Mouse (Mus musculus) heart, adult 11 months (tissue): Measurements from ENCODE around the gene Tubb4b.

Source experiments
- DNase-seq: peaks from one replicate; pipeline ENCODE4 v3.0.0; 2022

The Tubb4b gene

DNA sequence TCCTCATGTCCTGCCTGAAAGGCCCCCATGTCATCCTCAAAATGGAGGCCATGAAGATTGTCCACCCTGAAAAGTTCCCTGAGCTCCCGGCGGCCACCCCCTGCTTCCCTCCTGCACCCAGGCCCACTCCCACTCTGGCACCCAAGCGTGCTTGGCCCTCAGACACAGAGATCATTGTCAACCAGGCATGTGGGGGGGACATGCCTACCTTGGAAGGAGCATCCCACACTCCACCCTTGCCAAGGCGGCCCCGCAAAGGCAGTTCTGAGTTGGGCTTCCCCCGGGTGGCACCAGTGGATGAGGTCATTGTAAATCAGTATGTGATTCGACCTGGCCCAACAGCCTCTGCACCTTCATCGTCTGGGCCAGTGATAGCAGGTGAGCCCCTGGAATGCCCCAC, 18.8 kb upstream of the Tubb4b start:
- DNase-seq = no peak

DNA sequence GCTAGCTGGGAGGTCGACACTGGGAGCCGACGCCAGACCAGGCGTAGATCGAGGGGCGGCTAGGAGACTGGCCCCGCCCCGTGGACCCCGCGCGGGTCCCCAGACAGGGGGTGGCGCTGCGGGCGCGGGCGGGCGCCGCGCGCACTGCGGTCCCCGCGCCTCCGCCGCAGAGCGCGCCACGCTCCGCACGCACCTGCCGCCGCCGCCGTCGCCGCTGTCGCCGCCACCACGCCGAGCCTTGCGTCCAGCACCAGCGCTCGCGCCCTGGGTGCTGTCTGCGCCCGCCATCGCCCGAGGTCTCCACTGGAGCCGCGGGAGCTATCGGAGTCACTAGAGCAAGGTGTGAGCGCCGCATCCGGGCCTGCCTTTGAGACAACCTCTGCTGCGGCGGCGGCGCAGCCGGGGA, 17.6 kb upstream of the Tubb4b start, which contains the start of the genes Rnf208 and Cysrt1:
Gene Rnf208, plus strand, starts transcription at position 155 of the 406 bp plus-strand sequence.
Gene Cysrt1, minus strand, starts transcription at position 352 of the 406 bp plus-strand sequence.
- no peak for DNase-seq

DNA sequence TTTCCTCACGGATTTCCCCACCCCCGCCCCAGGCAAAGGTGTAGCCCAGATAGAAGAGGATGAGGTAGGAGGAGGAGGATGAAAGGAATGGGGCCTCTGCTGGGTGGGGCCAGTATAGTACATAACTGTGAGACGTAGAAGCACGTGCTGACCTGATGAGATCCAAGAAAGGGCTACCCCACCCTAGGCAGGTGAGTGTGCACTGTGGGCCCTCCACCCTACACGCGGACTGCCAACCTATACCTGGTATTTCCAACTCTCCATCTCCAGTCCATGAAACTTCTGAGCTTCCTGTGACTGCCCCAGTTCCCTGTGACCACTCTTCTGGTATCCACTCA, 16.9 kb upstream of the Tubb4b start:
- no peak for DNase-seq

DNA sequence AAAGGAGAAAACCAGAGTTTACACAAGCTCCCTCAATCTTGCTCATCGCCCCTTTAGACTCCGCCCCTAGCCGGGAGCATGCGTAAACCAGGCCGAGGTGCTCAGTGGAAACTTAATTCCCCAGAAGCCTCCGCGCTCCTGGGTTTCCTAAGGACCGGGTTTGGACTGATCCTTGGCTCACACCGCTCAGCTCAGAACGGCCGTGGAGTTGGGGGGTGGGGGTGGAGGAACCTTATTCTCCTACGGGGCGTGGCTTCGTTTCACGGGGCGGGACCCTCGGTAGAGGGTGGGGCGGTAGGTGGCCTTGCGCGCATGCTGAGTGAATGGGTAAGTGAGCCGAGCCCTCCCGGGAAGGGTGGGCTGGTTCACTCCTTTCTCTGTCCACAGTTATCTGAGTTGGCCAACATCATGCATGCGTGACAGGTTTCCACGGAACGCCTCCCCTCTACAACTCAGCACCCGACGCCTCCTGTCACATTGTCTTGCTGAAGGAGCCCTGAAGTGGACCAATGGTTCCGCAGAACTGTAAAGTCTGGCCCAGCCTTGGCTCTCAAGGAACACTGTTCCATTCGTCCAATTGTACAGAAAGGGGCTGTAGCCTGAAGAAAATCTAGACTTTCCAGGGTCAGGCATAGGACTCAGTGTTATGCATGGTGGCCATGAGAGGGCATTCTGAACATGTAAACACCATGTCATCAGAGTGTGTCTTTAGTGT, 16.4 kb upstream of the Tubb4b start:
- DNase-seq = peak; percentile 98

DNA sequence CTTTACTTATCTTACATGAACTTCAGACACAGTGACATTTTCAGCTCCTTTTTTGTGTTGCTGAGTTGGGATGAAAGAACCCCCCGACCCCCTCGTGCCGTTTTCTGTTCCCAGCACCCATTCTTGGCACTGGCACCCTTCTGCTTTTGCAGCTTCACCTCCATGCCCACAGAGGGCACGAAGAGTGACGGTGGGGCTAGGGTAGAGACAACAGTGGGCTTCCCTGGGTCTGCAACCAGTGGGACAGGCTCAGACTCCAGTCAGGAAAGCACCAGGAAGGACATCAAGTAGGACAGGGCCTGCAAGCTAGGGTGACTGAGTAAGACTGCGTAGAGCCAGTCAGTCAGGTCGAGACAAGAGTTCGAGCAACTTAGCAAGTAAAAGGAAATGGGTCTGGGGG, 15.8 kb upstream of the Tubb4b start:
- DNase-seq = no peak

DNA sequence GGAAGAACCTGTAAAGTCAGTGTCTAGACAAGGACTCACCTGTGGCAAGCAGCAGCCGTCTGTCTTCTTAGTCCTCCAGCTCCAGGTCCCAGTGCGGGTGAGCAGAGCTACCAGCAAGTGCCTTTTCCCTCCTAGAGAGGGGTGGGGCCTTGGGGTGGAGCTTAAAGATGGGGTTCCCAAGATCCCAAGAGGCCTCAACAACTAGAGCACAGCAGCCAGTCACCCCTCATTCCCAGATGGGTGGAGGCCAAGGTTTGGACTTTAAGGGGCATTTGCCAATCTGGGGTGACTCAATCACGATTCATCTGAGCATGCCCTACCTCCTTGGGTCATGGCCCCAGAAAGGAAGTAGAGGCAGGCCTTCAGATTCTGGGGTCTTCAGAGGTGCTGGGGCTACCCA, 15.3 kb upstream of the Tubb4b start:
- no peak for DNase-seq

DNA sequence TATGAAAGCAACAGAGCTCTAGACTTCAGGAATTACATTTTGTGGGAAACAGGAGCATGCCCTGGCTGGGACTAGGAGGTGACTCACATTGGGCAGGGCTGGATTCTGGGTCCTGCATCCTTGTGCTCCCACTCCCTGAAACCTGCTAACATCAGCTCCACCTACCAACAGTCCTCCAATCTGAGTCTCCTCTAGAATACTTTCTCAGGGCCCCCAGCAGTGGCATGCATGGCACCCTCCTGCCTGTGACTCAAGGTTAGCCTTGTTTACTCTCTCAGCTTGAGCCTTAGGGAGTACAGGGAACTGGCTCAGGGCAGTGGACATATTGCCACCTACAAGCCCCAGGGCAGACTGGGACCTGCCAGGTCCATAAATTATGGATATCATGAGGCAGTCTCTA, 13.6 kb upstream of the Tubb4b start:
- DNase-seq = no peak

DNA sequence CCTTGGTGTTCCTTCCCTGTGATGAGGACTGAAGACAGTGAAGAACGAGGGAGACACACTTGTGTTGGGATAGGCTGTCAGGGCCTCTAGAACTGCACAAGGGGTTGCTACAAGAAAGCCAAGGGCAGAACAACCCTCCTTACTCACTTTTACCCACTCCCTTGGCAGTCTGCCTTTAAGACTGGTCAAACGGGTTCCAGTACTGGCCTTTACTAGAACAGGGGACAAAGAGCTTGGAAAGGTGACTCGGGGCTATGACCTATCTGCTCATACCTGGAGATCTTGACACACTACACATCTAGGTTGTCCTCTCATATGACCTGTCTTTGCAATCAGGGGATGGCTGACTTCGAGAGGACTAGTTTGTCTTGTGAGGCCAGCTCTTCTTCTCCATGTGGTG, 13.0 kb upstream of the Tubb4b start:
- no peak for DNase-seq

DNA sequence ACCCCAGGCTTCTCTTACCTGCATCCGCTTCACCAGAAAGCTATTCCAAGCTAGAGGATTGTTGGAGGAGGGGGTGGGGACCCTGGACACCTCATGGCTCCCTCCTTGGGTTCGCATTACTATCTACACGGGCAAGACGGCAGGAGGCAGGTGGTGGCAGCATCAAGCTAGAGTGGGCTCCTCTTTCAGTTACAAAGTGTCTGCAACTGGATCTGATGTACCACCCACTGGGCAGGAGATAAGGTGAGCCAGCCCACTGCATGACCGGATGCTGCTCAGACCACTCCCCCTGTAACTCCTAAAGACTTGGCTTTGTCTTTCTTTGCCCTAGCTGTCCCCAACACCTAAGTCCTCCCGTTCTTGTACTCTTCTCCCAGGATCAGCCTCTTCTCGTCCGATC, 12.1 kb upstream of the Tubb4b start, which contains the start of gene Rnf224:
Gene Rnf224, minus strand, starts transcription at position 174 of the 400 bp plus-strand sequence.
- no peak for DNase-seq

DNA sequence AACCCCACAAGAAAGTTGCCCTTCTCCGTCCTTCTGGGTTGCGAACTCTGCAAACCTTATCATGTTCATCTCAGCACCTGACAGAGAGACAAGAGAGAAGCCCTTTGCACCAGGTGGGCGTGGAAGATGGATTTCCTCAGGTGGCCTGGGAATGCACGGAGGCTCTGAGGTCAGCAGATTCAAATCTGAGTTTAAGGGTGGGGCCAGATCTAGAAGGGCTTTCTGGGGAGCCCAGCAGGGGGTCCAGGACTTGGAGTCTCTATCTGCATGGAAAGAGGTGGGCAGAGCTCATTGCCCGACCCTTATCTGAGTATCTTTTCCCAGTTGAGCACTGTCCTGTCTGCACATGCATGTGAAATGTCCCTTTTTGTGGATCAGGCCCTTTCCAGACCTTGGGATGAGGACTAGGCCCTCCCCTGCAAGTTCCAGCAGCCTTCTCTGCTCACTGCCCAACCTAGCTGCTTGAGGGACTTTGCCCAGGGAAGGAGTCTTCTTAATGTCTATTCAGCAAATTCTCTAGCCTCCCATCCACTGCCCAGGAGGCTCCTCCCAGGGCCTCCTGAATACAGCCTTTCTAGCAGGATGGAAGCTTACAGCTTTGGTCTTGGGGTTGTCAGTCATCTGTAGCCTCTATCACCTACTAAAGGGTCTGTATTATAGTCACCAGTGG, 10.2 kb upstream of the Tubb4b start:
- no peak for DNase-seq

DNA sequence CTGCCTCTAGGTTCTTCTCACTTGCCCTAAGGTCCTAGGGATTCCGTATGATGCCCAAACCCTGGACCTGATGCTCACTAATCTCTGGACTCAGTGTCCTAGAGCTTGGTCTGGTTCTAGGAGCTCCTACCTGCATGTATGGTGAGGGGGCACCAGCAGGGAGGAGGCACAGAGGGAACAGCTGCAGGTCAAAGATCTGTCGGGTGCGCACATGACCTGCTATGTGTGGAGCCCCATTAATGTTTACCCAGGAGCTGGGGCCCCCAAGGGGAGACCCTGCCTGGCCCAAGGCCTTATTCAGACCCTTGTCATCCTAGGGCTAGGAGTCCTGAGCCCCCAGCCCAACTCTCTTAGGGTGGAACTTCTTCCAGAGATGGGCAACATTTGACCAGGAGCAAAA, 9.5 kb upstream of the Tubb4b start, which contains the start of gene Slc34a3:
Gene Slc34a3, minus strand, starts transcription at position 315 of the 400 bp plus-strand sequence.
- DNase-seq = no peak

DNA sequence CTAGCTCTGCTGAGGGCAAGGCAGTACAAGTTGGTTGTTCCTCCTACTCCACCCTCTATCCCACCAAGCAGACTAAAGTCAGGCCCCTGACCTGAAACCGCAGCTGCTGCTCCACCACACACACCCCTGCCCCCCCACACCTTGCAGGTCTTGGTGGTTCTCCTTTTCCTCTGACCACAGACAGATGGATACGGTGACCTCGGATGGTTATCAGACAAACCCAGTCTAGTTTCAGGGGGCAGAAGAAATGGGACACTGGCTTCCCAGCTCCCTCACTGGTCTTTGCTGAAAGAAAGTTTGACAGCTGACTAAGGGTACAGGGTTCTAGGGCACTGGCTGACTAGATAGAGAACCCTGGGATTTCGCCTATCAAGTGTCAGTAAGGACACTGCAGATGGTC, 8.9 kb upstream of the Tubb4b start:
- DNase-seq = no peak

DNA sequence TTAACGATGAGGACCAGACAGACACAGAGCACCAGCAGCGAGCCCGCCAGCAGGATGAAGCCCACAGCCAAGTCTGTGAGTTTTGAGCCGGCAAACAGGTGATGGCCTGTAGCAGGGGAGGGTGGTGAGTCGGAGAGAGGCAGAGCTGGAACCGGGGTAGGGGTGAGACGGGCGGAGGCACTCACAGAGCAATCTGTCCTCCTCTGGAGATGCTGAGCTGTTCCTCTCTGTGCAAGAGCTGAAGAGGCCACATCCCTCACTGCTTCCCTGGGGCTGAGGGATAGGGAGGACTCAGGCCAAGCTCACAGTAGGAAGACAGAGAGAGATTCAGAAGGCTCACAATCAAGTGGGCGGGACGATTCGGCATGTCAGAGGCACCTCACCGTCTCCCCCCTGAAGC, 6.5 kb upstream of the Tubb4b start:
- DNase-seq = peak; percentile 88

DNA sequence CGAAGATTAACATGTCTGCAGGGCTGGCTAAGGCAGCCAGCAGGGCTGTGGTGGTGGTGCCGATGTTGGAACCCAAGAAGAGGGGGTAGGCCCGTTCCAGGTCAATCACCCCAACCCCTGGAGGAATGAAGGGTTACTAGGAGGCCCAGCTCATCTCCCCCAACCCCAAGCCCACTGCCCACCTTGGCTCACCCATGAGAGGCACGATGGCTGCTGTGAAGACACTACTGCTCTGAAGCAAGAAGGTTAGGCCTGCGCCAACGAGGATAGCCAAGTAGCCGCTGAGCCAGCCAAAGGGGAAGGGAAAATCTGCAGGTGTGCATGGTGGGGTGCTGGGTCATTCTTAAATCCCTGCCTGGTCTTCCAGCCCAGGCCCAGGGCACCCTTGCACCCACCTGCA, 6.1 kb upstream of the Tubb4b start:
- DNase-seq = peak; percentile 91

DNA sequence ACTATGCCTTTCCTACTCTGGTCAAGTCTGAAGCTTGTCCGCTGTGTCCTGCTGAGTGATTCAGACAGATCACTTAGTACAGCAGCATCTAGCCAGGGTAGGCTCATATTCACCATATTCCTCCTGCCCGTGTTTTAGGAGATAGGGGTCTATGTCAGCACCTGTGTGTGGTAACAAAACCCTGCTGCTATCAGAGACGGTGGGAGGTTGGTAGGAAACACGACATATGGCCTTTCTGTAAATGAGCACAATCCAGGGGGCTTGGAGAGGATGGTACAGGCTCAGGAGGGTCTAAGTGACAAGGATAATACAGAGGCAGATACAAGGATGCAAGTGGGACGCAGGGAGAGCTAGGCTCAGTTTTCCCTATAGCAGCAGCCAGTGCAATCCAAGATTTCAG, 5.1 kb upstream of the Tubb4b start:
- peak; percentile 92 for DNase-seq

DNA sequence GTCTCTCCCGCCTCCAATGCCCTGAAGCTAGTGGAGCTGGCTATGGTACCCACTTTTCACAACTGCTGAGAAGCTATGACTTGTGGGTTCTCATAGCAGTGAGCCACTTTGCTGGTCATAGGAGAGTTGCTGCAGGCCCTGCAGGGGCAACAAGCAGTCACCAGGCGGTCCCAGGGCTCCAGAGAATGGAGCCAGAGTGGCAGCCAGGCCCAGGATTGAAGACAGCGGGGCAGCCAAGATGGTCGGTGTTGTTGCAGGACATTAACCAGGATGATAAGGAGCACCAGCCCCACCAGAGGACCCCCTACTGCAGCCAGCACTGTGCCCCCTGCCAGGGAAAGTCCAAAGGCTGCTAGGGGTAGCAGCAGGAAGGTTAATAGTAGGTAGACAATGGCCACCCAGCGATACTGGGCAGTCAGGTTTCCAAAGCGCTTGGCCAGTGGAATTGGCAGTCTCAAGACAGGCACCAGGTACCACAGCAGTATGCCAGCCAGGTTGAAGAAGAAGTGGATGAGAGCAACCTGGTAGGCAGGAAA, 4.6 kb upstream of the Tubb4b start:
- peak; percentile 95 for DNase-seq

DNA sequence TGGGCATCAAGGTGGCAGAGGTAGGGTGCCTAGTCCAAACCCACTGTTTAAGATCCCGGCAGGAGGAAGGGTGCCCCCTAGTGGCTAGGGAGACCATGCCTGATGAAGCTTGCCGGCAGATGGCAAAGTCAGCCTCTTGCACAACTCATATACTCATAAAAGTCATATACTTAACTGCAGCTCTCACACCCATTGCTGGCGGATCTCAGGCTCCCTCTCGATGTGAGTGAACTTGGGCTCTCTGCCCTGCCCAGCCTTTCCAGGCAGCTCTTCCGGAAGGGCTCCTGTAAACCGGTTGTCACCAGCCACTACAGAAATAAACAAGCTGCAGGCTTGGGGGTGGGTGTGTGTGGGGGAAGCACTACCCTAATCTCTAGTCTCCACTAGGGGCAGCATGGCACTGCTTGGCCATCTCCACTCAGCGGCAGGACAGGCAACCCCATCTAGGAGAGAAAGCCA, 4.0 kb upstream of the Tubb4b start:
- peak; percentile 99 for DNase-seq

DNA sequence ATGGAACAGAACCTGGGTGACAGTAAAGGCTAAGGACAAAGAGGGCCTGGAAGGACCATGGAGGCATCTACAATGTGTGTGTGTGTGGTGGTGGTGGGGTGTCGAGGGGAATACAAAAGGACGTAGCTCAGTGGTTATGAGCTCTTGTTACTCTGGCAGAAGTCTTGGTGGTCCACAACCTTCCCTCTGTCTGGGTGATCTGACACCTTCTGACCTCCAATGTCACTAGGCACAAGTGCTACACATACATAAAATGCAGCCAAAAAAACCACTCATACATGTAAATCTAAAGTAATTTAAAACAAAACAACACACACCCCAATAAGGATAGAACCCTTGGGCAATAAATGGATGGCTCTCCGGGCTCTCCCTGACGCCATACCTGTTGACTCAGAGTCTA, 2.9 kb upstream of the Tubb4b start:
- no peak for DNase-seq

DNA sequence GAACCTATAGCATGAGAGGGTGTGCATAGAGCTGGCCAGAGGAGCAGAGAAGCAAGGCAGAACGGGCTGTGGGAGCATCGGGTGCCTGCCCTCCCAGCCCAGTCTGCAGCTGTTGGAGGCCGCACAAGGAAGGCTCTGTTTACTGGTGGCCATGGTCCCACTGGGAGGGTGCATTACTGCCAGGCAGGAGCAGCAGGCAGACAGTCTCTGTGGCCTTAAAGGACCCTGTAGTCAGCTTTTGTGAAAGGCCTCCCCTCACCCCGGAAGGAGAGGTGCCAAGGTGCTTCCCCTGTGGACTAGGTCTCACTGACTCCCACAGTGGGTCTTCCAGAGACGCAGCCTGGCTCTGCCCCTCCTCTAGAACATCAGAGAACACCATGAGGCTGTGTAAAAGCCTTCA, 2.4 kb upstream of the Tubb4b start:
- DNase-seq = peak; percentile 93

DNA sequence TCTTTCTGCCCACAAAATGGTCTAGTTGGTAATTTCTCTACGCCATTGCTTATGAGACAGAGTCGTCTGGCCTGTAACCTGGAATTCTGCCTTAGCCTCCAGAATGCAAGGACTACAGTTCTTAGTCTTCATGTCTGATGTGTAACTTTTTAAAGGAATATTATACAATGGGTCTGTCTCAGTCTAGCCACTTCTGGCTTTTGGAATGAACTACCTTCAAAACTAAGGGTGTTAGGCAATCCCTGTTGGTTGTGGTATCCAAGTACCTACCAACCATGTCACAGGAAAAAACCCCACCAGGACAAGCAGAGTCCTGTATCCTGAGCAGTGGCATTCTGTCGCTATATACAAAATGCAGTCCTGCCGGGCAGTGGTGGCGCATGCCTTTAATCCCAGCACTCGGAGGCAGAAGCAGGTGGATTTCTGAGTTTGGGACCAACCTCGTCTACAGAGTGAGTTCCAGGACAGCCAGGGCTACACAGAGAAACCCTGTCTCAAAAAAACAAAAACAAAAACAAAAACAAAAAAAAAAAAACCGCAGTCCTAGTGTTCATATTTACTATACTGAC, 1.4 kb upstream of the Tubb4b start:
- peak; percentile 91 for DNase-seq

DNA sequence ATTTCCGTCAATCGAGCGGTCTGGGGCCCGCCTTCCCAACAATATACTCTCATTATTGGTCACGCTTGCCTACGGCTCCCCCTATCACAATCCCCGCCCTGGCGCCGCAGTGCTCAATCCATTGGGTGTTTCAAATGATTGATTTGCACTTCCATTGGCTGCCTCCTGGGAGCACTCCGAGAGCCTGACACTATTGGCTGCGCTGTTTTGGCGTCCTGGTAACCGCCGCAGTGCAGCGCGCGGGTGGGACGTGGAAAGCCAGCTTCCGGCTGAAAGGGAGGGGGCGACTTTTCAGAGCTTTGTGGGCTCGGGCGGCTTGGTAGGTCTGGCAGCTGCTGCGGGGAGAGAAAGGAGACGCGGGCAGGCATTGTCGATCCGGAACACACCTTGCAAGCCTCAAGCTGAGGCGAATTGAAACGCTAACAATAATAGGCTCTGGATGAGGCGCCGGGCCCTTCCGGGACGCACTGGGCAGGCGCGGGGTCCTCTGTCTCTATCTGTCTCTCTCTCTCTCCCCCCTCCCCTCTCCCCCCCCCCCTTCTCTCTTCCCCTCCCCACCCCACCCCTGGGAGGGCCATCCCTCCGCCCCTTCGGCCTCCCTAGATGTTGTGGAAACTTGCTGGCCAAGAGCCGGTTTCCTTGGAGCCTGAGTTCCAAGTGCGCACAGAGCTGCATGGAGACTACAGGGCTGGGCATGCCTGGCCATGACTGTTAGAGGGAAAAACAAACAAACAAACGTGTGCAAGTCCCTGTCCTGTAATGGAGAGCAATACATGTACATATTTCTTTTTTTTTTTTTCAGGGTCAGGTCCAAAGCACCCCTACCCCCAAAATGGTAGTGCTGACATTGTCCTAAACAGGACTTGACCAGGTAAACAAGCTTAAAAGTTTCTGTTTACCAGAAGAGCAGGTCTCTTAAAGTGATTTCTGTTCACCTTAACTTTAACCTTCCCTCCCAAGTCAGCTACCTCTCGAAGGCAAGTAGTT, 557 bp upstream of the Tubb4b start:
- DNase-seq = peak; percentile 100

DNA sequence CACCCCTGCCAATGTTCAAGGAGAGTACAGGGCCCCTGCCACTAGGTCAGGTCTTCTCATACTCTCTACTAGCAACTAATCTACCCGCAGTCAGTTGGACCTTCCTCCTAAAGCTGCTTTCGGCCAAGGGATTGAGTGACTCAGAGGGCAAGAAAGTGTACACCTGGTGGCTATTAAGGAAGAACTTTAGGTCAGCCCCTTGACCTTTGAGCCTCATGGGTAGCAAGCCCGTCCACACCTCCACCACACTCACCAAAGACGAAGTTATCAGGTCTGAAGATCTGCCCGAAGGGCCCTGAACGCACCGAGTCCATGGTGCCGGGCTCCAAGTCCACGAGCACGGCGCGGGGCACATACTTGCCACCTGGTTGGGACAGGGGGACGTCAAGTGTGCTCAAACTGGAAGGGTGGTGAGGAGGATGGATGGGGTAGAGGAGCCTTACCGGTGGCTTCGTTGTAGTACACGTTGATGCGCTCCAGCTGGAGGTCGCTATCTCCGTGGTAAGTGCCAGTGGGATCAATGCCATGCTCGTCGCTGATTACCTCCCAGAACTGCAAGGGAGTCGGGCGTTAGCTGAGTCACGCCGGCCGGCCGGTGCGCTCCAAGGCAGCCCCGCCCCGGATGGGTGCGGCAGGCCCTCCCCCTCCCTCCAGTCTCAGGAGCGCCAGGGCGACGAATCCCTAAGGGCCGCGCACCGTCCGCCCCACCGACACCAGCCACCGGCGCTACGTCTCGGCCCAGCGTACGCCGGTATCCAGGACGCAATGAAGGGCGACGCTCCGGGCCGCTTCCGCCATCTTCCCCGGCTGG, 616 bp downstream of the Tubb4b start:
- DNase-seq = peak; percentile 99
